Mouse (Mus musculus) gonadal fat pad, adult 2 months (tissue): ENCODE data around the gene Mapk8ip3. TPM values are rescaled to one million over a fixed set of nuclear protein-coding genes. Genes with fewer than 3 reads are reported as not detected.
"Not testable (repeated sequence)": the region's sequence is repeated elsewhere in the genome, so short reads cannot be mapped to it uniquely, and the experiment has no call there.

Source experiments
- DNase-seq: peaks from one replicate; pipeline ENCODE4 v3.0.0-alpha.2; 2012; ENCODE audit warnings: low read depth
- polyA plus RNA-seq: library from polyadenylated mRNA; depleted of rRNA; stranded (reverse); fragments of >200 nt; gene quantifications from 2 replicates; pipeline ENCODE4 v1.2.3, GENCODE M21; 2012; rRNA removed

Mapk8ip3 gene
- 75.0 and 90.0 TPM in 2 replicates for polyA plus RNA-seq

DNA sequence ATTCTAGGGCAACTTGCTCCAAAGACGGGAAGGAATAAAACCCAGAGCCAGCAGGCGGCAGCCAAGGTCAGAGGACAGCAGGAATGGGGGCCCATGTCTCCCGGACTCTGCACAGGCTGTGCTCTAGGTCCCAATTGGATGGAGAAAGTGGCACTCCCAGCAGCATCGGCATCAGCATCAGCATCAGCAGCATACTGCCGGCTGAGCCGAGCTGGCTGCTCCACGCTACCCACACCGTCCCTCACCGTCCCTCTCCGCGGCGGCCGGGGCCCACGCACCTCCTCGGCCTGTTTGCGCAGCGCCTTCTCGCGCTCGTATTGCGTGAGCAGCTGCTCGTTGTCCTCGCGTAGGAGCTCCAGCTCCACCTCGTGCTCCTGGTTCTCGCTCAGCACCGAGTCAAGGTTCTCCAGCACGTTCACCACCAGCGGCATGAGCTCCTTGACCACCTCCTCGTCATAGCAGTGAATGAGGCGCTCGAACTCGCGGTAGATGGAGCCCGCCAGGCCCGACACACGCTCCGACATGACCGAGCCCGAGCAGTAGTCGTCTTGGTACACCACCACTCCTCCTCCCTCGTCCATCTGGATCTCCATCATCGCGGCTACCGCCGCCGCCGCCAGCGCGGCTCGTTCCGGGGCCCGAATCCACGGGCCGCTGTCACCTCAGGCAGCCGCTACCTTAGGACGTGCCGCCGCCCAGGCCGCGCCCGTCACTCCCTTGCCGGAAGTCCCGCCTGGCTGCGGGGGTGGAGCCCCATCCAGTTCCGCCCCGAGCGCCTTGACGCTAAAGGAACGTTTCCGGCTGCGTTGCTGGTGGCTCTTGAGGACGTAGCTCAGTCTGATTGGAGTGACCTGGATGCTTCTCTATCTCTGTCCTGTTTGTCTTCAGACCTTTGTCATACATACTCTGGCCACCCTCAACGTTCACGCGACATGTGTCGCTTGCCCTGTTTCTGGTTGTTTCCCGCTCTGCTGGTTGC is at the start of gene Mapk8ip3:
Gene Mapk8ip3, minus strand, starts transcription at position 719 of the 979 bp plus-strand sequence.
- DNase-seq = no peak

DNA sequence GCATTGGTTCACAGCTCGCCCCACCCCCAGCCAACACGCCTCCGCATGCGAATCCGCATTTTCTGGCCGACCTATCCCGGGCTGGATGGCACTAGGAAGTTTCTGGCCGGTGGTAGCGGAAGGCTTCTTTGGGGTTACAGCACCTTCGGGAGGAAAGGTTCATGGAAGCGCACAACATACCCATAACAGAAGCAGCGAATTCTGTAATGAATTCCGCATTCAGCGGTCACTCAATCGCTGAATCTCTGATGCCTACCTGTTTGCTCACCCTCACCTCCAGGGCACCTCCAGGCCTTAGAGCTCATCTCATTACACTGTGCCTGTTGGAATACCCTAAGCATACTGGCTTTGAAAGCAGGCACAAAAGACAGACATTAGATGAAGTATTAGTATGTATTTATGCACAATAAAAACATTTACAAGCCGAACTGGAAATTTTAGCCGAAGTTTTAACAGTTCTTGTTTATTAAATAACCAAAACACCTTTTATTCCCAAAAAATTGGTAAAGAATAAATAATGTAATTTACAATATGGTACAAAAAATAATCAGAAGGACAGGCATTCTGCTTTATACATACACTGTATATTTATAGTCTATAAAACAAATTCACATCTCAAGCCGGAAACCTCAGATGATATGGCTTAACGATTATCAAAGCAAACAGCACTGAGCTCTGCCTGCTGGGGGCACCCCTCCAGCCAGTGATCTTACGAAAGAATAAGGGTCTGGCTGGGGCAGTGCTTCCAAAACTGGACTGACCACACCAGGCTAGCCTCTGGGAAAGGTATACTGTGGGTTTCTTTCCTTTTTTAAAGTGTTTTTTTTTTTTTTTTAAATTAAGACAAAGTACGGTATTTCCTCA is 24.3 kb upstream of the Mapk8ip3 start:
- no peak for DNase-seq

DNA sequence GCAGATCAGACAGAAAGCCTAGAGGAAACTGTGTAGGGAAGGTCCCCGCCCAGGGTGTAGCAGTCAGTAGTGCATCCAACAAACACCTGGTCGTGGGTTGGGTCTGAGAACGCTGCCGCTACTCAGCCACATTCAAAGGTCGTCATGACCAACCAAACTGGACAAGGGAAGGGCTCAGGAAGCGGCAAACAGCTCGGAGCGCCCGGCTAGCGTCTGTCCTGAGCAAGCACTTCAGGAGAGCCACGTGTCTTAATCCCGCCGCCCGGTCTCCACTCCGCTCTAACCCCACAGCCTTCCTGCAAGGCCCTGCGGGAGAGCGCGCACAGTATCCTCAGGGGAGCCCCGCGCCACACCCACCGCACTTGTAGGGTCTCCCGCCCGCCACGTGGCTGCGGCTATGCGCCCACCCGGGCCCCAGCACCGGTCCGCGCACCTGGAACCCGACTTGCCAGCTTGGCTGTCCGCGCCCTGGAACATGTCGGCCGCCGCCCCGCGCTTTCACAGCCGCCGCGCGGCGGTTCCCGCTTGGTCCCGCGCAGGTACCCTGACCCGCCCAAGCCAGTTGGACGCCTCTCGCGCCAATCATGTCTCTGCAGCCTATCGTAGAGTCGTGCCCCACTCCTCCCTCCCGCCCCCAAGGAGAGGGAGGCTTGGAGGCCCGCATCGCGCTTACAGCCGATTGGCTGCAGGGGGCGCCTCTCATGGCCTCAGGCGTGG is 23.5 kb upstream of the Mapk8ip3 start, which contains the start of gene Jpt2:
Gene Jpt2, minus strand, starts transcription at position 555 of the 717 bp plus-strand sequence.
- no peak for DNase-seq

DNA sequence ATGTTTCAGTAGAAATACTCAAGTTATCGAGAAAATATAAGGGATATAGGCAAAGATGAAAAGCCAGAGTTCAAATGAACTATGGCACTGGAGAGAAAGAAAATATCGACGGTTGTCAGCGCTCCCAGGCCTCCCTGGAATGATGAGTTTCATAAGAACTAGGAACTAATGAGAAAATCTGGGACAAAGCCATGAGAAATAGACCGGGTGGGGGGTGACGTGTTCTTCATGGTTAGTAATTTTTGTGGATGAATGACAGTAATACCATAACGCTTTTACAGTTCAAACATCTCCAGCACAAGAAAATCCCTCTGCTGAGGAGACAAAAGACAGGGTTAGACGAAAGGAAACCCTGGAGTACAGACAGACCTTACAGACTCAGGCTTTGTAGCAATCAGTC is 22.6 kb upstream of the Mapk8ip3 start:
- DNase-seq = no peak

DNA sequence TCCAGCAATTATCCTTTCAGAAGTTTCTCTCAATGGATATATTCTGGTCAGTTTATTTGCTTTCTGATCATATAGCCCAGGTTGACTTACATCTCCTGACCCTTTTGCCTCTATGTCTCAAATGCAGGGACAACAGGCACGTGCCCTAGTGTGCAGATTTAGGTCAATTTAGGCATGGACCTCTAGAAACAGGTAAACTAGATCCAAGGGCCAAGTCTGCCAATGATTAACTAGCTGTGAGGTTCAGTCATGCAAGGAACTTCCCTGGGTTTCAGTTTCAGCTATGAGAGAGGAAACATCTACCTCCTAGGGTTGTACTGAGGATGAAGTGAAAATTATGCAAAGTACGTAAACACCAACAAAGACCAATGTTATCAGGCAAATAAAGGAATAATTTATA is 16.5 kb upstream of the Mapk8ip3 start:
- no peak for DNase-seq

DNA sequence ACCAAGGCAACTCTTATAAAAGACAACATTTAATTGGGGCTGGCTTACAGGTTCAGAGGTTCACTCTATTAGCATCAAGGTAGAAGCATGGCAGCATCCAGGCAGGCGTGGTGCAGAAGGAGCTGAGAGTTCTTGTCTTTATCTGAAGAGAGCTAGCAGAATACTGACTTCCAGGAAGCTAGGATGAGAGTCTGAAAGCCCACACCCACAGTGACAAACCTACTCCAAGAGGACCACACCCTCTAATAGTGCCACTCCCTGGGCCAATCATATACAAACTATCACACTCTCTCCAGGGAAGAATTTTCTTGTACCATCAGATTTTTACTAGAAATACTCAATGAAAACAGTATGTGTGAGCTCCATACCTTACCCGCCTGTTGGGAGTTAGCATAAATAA is 13.9 kb upstream of the Mapk8ip3 start:
- DNase-seq = no peak

DNA sequence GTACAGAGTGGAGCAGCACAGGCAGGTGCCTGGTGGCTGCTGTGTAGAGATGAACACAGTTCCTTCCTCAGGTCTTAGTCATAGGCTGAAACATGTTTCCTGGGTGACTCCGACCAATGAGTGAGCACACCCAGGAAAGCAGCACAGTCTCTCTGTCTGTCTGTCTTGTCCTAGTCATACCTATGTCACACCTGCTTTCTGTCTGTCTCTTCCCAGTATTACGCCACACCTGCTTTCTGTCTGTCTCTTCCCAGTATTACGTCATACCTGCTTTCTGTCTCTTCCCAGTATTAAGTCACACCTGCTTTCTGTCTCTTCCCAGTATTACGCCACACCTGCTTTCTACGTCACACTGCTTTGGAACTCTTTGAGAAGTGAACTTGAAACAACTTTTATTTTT is 11.4 kb upstream of the Mapk8ip3 start:
- DNase-seq = no peak

DNA sequence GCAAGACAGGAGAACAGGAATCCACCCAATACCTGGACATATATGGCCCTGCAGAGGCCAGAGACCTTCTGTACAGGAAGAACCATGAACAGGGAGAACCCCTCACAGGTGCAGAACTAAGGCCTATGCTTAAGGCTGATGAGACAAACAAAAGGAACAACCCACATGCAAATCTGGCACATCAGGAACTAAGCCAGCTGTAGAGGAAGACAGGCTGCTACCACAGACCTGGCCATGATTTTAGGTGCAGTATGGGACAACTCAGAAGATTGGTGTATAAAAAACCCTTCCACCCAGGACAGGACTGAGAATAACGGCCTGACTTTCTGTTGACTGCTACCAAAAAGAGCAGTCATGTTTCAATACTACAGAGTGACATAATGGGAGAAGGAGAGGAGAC is 6.8 kb upstream of the Mapk8ip3 start:
- not testable (repeated sequence) for DNase-seq

DNA sequence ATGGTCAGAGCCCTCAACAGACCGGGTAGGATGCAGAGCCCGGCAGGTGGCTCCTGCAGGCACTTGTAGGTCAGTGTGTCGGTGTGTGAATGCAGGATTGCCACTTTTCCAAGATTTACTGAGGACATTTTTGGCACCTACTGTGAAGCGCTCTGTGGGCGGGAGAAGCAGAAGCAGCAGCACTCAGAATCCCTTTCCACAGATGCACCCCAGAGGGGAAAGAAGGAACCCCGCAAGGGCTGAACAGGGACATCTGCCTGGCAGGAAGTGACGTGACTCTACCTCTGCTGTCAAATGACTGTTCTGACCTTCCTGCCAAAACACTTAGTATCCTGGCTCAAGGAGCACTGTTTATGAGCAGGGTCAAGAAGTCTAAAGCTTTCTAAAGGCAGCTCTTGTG is 6.3 kb upstream of the Mapk8ip3 start:
- no peak for DNase-seq

DNA sequence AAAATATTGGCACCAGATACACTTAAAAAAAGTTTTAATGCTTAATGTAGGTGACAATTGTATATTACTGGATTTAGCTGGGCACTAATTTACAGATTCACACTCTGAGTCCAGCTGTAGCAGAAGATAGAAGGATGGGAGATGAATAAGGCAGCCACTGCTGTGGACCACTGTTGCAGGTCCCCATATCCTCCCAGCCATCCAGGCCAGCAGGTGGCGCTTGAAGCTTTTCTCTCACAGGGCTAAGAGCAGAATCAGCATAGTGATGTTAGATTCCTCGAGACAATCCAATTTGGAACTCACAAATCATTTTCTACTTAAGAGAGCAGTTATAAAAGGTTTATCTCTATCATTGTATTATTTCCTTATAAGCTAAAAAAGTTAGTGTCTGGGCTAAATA is 5.7 kb upstream of the Mapk8ip3 start:
- not testable (repeated sequence) for DNase-seq

DNA sequence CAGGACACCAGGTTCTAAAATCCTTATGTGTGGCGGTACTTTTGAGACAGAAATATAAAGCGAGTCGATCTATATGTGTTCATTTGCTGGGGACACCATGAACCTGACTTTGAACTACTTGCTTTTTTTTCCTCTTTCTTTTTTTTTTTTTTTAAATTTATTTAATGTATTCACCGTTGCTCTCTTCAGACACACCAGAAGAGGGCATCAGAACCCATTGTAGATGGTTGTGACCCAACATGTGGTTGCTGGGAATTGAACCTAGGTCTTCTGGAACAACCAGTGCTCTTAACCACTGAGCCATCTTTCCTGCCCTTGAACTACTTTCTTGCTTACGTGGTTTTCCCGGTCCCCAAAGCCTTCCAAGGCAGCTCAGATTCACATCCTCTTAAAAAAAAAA is 489 bp upstream of the Mapk8ip3 start:
- no peak for DNase-seq

DNA sequence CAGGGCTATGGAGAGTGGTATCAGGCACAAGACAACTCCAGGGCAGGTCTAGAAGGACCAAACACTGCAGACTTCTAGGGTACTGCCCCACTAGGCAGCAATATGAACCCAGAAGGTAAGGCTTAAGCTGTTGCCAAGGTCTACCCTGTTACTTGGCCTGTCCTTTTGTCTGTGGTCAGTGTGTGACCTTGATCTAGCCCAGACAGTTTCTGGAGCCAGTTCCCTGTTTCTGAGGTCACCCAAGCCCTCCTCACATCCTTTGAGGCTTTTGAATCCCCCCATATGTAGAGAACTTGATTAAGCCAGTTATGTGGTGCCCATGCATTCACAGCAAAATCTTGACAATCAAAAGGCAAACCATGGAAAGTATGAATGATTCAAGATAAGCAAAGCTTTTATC is 1.1 kb downstream of the Mapk8ip3 start:
- no peak for DNase-seq

DNA sequence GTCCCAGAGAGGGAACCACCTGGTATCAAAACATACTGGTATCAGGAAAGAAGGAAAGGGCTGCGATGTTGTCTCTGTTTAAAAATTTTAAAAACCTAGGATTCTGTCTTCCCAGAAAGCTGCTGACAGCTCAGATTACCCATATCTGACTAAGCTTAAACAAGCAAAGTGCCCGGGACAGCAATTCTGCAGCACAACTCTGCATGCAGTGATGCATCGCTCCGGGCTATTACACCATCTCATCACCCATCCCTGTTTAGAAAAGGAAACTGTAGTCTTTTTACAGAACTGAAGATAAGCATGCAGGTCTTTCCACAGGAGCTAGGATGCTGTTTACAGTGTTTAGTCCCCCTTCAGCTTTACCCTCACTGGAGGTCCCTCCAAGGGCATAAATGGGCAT is 1.9 kb downstream of the Mapk8ip3 start:
- DNase-seq = no peak

DNA sequence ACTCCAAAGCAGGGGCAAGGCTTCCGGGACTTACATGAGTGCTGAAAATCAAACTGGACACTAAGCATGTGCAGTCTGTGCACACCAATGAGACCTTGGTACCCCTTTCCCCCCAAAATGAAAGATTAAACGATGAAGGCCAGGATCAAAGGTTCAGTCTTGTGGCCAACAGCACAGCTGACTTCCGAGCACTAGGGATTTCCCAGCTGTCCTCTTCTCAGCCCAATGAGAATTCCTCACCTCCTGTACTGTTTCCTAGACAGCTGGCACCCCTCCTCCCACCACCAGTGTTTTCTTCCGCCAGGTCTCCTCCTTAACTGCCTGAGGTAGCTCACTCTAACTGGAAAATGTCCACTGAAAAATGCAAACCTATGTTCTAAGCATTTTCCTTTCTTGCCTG is 3.6 kb downstream of the Mapk8ip3 start:
- DNase-seq = no peak

DNA sequence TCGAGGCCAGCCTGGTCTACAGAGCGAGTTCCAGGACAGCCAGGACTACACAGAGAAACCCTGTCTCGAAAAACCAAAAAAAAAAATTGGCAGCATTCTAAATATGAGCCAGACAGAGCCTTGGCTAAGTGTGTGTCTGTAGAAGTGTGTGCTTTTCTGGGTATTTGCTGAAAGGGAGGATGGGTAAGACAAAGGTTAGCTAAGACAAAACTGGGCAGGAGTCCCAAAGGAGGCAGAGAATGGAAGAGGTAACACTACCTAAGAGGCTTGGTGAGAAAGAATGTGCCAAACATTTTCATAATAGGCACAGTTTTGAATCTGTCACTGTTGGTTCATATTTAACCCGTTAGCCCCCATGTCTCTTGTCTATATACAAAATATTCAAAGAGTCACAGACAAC is 4.3 kb downstream of the Mapk8ip3 start:
- no peak for DNase-seq

DNA sequence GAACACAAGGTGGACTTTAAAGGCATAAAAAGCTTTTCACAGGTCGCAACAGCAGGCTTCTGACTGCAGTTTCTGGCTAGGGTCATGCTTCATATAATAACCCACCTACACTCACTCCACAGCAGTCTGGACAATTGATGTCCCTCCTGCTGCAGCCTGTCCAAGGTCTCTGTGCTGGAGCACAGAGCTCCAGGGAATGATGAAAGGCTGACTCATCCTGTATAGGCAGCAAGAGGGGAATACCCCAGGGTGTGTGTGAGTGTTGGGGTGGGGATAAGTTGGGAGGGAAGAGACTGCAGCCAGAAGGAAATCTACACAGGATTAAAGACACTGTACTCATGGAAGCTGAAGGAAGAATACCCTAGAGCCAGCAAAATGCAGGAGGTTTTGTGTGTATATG is 7.3 kb downstream of the Mapk8ip3 start:
- DNase-seq = no peak

DNA sequence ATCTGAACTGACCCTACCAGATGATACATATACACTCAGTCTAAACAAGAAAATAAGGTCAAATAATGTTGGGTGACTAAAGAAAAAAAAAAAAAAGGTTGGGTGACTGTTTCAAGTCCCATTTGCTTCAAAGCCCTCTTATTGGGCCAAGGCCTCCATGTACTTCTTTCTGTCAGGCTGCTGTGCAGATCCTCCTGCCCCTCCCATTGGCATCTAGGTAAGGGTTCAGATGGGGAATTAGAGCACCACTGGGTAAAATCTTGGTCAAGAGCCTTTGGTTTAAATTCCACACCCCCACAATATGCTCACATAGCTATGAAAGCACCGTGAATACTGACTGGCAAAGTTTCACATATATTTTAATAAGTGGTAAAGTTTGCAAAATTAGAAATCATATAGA is 13.5 kb downstream of the Mapk8ip3 start:
- no peak for DNase-seq

DNA sequence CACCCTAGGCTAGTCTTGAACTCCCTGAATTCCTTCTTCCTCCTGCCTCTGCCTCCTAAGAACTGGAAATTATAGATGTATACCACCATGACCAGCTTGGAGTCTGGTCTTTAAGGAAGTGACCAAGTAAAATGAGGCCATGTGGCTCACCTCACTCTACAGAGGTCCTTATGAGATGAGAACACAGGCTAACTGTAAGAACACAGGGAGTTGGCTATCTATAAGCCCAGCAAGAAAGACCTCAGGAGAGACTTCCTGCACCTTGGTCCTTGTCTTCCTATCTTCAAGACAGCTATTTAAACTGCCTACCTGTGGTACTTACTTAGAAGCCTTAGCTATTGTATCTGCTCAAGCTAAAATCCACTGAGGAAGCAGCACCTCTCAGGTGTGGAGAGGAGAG is 22.8 kb downstream of the Mapk8ip3 start:
- DNase-seq = no peak

DNA sequence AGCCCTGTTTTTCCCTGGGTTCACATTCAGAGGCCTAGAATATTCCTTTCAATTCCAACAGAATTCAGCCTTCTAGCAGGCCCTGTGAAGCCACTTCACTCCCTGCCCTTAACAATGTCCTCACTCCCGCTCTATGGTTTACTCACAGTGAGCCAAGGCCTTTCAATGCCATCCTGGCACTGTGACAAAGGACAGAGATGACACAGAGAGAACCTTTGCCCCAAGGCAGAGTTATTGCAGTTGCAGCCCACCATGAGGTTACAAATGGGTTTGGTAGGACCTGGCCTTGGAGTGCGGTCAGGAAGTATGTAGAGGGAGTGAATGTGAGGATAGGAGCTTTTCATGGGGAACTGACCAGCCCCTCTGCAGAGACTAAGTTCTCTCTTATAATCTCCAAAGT is 29.2 kb downstream of the Mapk8ip3 start:
- no peak for DNase-seq

DNA sequence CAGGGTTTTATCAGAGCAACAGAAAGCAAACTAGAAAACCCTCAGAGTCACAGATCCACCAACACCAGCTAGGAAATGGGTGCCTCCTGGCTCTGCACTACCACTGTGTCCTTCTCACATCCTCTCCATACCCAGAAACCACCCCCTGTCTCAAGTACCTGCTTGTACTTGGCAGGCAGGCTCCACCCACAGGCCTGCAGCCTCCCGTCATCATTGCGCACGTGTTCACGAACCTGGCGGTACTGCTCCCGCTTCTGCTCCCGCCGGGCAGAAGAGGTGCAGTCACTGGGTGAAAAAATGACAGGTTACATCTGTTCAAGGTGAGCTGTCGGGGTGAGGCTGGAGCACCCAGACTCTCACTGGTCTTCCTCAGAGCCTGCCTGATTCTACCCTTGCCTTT is 33.0 kb downstream of the Mapk8ip3 start:
- no peak for DNase-seq

DNA sequence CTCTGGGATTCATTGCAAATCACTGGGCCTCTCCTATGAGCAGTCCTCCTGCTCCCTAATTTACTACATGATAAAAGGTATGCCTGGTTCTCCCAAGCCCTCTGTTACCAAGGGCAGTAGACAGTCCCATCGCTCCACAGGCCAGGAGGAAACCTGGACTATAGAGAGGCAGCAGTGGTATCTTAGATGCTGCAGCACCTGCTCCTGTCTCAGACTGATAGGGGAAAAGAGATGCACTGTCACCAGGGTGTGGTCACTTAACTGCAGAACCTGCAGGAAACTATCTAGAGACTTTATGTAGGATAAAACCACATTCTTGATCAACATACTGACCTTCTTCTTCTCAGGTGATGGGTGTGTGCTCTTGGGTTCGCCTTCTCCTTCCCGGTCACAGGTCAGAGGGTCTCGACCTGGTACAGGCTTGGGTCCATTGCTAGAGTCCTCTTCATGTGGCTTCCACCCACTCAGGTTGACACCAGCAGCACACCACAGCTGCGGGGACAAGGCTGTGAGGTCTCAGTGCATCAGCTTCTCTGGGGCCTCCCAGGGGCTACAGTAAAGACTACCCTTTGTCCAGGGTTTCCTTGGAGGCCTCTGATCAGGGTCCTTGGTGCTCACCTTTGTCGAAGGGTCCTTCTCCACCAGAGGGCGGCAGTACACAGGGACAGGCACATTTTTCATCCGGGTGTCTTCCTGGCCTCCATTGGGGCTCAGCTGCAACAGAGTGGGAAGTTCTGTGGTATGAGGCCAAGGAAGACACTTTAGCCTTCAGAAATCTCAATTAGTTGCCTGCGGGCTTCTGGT is 33.9 kb downstream of the Mapk8ip3 start:
- DNase-seq = no peak
